Mouse (Mus musculus) heart, embryonic 14.5 days (tissue): ENCODE results near the gene Picalm. TPM values are rescaled to one million over a fixed set of nuclear protein-coding genes. Genes with fewer than 3 reads are reported as not detected.
"Not testable (repeated sequence)": the region's sequence is repeated elsewhere in the genome, so short reads cannot be mapped to it uniquely, and the experiment has no call there.

Experiments used
- ATAC-seq: fragments of 200-750 bp; cut with Nextera tagmentation; 2 replicates; pipeline ENCODE4 v1.8.0; 2017; ENCODE audit warnings: low read depth, moderate TSS enrichment; ENCODE audit not compliant: insufficient number of reproducible peaks, insufficient read depth, low FRiP score
- H3K27ac ChIP-seq, 2 experiments: fragments of 200-500 bp in 1 of 2; fragments of 300-500 bp in 1 of 2; sonication (generic) in 1 of 2; replicated peaks in 1 of 2; 2 replicates each; pipeline ENCODE4 v1.5.1; 2012 to 2014; ENCODE audit warnings: low read depth in 2 of 2, low read length in 2 of 2, control low read depth in 1 of 2, mild to moderate bottlenecking in 1 of 2, mixed read lengths in 1 of 2; ENCODE audit not compliant: control insufficient read depth in 1 of 2, insufficient read depth in 1 of 2
- H3K27me3 ChIP-seq: fragments of 300-500 bp; sonication (generic); 2 replicates; pipeline ENCODE4 v1.6.1; 2014; ENCODE audit warnings: mild to moderate bottlenecking, low read length, control low read depth; ENCODE audit not compliant: control insufficient read depth, insufficient read depth
- H3K36me3 ChIP-seq: fragments of 300-500 bp; sonication (generic); 2 replicates; pipeline ENCODE4 v1.6.1; 2014; ENCODE audit warnings: mild to moderate bottlenecking, control low read depth, low read length, mixed read lengths; ENCODE audit not compliant: control insufficient read depth, insufficient read depth
- H3K4me1 ChIP-seq, 2 experiments: fragments of 200-500 bp in 1 of 2; fragments of 300-500 bp in 1 of 2; sonication (generic) in 1 of 2; 2 replicates each; pipeline ENCODE4 v1.6.1; 2012 to 2014; ENCODE audit warnings: low read length in 2 of 2, control low read depth in 1 of 2, mixed read lengths in 1 of 2; ENCODE audit not compliant: control insufficient read depth in 2 of 2, insufficient read depth in 2 of 2
- H3K4me2 ChIP-seq: fragments of 300-500 bp; sonication (generic); 2 replicates; pipeline ENCODE4 v1.6.1; 2014; ENCODE audit warnings: mild to moderate bottlenecking, low read length
- H3K4me3 ChIP-seq, 2 experiments: fragments of 200-500 bp in 1 of 2; fragments of 300-500 bp in 1 of 2; sonication (generic) in 1 of 2; 2 replicates each; pipeline ENCODE4 v1.5.1; 2012 to 2014; ENCODE audit warnings: low read length in 2 of 2, mild to moderate bottlenecking in 2 of 2, control low read depth in 1 of 2, low read depth in 1 of 2, moderate library complexity in 1 of 2; ENCODE audit not compliant: control insufficient read depth in 1 of 2, insufficient read depth in 1 of 2
- H3K9ac ChIP-seq: fragments of 300-500 bp; sonication (generic); 2 replicates; pipeline ENCODE4 v1.6.1; 2014; ENCODE audit warnings: mild to moderate bottlenecking, low read length
- H3K9me3 ChIP-seq: fragments of 300-500 bp; sonication (generic); 2 replicates; pipeline ENCODE4 v1.6.1; 2016; ENCODE audit warnings: low read length, control low read depth; ENCODE audit not compliant: control insufficient read depth
- WGBS: fragments of 180-500 bp; shearing (Covaris S2); extraction: QIAGEN DNeasy Blood & Tissue Kit; methylation state at CpG from one replicate; pipeline ENCODE4 v1.1.7; 2014; 5-methylcytosine and 5-hydroxymethylcytosine counted together
- polyA plus RNA-seq: library from polyadenylated mRNA; unstranded; fragments of >200 nt; fragmentation: Nextera tagmentation; extraction: Ambion mirVana; gene quantifications from 2 replicates; pipeline ENCODE4 v1.2.1, GENCODE M21; 2014

The Picalm gene
- polyA plus RNA-seq, 1 experiment from 2014 or later: 44.4 TPM

DNA sequence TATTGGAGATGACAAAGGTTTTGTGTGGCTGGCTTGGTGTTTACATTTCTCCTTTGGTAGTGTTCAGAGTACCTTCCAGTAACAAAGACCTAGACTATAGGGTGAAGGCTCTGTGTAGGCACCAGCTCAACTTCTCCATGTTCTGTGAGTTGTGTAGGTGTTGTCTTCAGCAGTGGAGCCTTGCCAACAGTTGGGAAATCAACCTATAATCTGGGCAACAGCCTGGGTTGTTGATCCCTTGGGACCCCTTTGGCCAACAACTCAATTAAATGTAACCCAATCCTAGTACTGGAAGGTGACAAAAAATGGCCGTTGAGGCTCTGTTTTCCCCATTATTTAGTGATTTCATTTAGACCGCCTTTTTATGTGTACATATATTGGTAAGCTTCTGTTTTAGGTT, 80.1 kb downstream of the Picalm start:
- 93% methylated on average over 2 of the region's 2 CpGs for WGBS
- Histone ChIP-seq H3K27me3 (no peaks in the 10 kb centered on the region), H3K27ac (no peak overlapping the region), H3K9me3 (no peaks in the 10 kb centered on the region), H3K36me3 (peaks cover 41% of the 10 kb centered on the region), H3K4me3 (no peak overlapping the region), H3K9ac (no peak overlapping the region), H3K4me1 (no peaks in the 10 kb centered on the region), H3K4me2 (no peak overlapping the region)
- ATAC-seq: no peak

DNA sequence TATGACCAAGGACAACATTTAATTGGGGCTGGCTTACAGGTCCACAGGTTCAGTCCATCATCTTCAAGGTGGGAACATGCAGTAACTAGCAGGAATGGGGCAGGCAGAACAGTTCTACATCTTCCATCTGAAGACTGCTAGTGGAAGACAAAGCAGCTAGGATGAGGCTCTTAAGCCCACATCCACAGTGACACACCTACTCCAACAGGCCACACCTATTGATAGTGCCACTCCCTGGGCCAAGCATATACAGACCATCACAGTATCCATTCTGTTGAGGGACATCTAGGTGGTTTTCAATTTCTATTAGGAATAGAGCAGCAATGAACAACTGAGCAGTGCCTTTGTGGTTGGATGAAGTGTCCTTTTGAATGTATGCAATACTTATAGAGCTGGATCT, 80.9 kb downstream of the Picalm start:
- Histone ChIP-seq H3K27ac (no peak overlapping the region), H3K4me2 (no peak overlapping the region), H3K4me3 (no peak overlapping the region), H3K9me3 (no peaks in the 10 kb centered on the region), H3K36me3 (peaks cover 39% of the 10 kb centered on the region), H3K9ac (no peak overlapping the region), H3K4me1 (no peaks in the 10 kb centered on the region), H3K27me3 (no peaks in the 10 kb centered on the region)
- no peak for ATAC-seq

- Histone ChIP-seq H3K4me2 (no peak overlapping the region), H3K36me3 (no peaks in the 10 kb centered on the region), H3K27me3 (no peaks in the 10 kb centered on the region), H3K9me3 (no peaks in the 10 kb centered on the region), H3K27ac (no peak overlapping the region), H3K4me1 (no peaks in the 10 kb centered on the region), H3K9ac (no peak overlapping the region), H3K4me3 (no peak overlapping the region)
- 74% methylated on average over 8 of the region's 8 CpGs for WGBS
- no peak for ATAC-seq
Measured at GRCm38 (mm10) chr7:90216511-90216910, 86.5 kb downstream of the Picalm start.

- H3K36me3 ChIP-seq: no peaks in the 10 kb centered on the region
- 71% methylated on average over 5 of the region's 5 CpGs for WGBS
- H3K27ac ChIP-seq: no peak overlapping the region
- no peaks in the 10 kb centered on the region for H3K9me3 ChIP-seq
- H3K4me3 ChIP-seq: no peak overlapping the region
- no peak overlapping the region for H3K4me2 ChIP-seq
- no peaks in the 10 kb centered on the region for H3K4me1 ChIP-seq
- H3K27me3 ChIP-seq: no peaks in the 10 kb centered on the region
- H3K9ac ChIP-seq: no peak overlapping the region
- ATAC-seq: no peak
Measured at GRCm38 (mm10) chr7:90218122-90218521, 88.1 kb downstream of the Picalm start.

DNA sequence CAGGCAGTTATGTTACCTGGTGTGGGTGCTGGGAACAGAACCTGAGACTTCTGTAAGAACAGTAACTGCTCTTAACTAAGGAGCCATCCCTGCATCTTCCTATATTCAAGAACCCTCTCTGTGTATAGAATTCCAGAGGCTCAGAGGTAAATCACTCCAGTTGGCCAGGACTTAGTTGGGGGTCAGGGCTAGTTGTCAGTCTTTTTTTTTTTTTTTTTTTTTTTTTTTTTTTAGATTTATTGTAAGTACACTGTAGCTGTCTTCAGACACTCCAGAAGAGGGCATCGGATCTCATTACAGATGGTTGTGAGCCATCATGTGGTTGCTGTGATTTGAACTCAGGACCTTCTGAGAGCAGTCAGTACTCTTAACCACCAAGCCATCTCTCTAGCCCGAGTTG, 91.5 kb downstream of the Picalm start:
- Histone ChIP-seq H3K9me3 (no peaks in the 10 kb centered on the region), H3K27ac (no peak overlapping the region), H3K4me2 (no peak overlapping the region), H3K4me3 (no peak overlapping the region), H3K27me3 (no peaks in the 10 kb centered on the region), H3K36me3 (no peaks in the 10 kb centered on the region), H3K9ac (no peak overlapping the region), H3K4me1 (no peaks in the 10 kb centered on the region)
- ATAC-seq: no peak
- 66% methylated on average over 2 of the region's 2 CpGs for WGBS

DNA sequence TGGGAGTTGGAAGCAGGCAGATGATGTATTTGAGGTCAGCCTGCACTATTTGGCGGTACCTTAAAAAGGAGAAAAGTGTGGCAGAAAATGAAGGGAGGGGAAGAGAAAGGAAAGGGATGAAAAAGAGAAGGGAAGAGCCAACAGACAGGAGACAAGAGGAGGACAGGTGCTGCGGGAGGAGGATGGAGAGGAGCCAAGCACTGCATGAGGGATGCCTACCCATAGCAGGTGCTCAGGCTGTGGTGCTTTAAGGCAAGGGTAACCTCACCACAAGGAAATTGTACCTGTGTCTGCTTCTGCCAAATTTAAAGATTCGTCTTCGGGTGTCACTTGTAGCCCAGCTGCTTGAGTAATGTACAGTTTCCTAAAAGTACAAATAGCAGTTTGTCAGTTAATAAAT, 98.1 kb downstream of the Picalm start:
- no peaks in the 10 kb centered on the region for H3K4me1 ChIP-seq
- no peaks in the 10 kb centered on the region for H3K36me3 ChIP-seq
- no peak overlapping the region for H3K4me2 ChIP-seq
- H3K9me3 ChIP-seq: no peaks in the 10 kb centered on the region
- no peak overlapping the region for H3K9ac ChIP-seq
- no peak overlapping the region for H3K27ac ChIP-seq
- ATAC-seq: no peak
- 76% methylated on average over 4 of the region's 4 CpGs for WGBS
- H3K27me3 ChIP-seq: no peaks in the 10 kb centered on the region
- no peak overlapping the region for H3K4me3 ChIP-seq

GRCm38 (mm10) chr7:90228884-90229283, 98.9 kb downstream of the Picalm start:
- not testable (repeated sequence) for H3K4me3 ChIP-seq, H3K27ac ChIP-seq, H3K9me3 ChIP-seq, H3K4me1 ChIP-seq, H3K27me3 ChIP-seq, H3K36me3 ChIP-seq, H3K4me2 ChIP-seq, H3K9ac ChIP-seq, ATAC-seq

DNA sequence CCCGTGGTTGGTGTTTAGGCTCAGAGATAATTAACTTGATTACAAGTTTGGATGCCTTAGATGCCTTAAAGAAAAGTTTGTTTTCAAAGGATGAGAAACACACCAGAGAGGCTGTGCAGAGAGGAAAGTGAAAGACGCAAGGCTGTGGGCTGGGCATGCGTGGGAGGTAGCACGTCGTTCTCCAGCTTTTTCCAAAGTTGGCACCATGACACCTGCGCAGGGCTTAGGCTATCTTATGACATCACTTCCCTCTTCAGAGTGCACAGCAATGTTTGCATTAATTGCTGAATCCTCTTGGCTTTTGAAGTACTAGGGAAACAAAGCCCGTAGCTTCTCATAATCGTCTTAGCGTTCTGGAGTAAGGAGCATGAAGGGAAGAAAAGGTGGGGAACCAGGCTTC, 101.4 kb downstream of the Picalm start:
- no peaks in the 10 kb centered on the region; a peak in 1 of 4 replicates for H3K4me1 ChIP-seq
- no peak overlapping the region for H3K4me2 ChIP-seq
- H3K36me3 ChIP-seq: no peaks in the 10 kb centered on the region
- H3K9ac ChIP-seq: no peak overlapping the region
- H3K27ac ChIP-seq: no peak overlapping the region
- WGBS: 69% methylated on average over 9 of the region's 9 CpGs
- no peak for ATAC-seq
- no peaks in the 10 kb centered on the region for H3K27me3 ChIP-seq
- H3K9me3 ChIP-seq: no peaks in the 10 kb centered on the region
- H3K4me3 ChIP-seq: no peak overlapping the region
